Mouse (Mus musculus): ENCODE results near the gene Aprt.

Gene Aprt

DNA sequence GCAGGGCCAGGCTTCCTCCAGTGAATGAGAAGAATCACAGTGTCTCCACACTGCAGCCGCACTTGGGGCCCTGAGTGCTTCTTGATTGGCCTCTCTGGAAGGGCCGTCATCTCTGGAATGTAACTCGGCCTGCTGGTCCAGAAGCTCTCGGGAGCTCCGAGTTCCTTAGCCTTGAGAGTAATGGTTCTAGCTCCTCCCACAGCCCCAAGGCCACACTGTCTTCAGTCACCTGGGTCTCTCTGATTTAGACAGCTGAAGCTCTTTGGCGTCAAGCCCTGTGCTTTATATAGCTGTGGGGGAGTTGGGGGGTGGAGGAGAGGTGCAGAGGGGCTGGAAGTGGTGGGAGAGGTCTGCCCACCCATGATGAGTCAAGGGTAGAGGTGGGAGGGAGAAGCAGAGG is 39.7 kb downstream of the Aprt start:
- DNase-seq (ENCODE audit: low spot score in 2 of 2), result no peak

- no peak for DNase-seq (ENCODE audit: low spot score in 2 of 2)
These were observed 45.4 kb downstream of the Aprt start for GRCm38 (mm10) chr8:122531312-122531711.

- no peak for DNase-seq (ENCODE audit: low spot score in 2 of 2)
These were observed 47.5 kb downstream of the Aprt start for GRCm38 (mm10) chr8:122529159-122529558.

DNA sequence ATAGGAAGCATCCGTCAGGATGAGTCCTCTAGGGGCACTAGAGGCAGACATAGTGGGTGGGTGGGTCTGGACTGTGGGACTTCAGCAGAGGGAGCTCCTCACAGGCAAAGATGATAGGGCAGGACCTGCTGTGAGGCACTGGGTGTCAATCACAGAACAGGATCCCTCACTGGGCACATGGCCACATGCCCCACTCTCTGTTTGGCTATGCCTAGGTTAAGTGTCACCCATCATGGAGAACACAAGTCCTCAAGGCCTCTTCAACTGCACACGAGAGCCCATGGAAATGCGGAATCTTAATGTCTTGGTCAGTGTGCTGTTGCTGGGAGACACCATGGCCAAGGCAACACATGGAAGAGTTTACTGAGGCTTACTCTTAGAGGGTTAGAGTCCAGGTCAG is 48.8 kb downstream of the Aprt start:
- no peak for DNase-seq (ENCODE audit: low spot score in 2 of 2)

DNA sequence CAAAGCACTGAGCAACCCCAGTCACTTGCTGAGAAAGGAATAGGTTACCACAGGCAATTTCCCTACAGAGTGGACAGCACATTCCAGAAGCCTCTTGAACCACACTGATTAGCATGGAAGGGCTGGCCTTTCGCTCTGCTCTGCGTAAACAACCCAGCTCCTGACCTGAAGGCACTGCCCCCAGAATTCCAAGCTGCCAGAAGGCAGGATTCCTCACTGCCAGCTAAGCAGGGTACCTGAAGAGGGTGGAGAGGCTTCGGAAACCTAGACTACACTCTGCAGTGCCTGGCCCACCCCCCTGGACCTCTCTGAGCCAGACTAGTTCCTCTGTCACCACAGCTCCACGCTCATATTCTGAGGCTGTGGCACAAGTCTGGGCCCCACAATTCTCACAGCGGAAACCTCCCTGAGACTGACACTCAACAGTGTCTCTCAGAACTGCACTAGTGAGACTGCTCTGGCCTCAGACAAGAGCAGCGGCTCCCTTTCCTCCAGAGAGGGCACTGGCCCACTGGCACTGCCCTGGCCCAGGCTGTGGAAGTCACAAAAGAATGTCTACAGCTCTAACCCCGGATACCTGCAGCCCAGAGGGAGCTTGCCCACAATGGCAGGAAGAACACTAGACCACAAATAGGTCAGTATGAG is 50.1 kb downstream of the Aprt start:
- DNase-seq (ENCODE audit: low spot score in 2 of 2), result no peak

- no peak for DNase-seq (ENCODE audit: low spot score in 2 of 2)
These were observed 50.6 kb downstream of the Aprt start for GRCm38 (mm10) chr8:122526084-122526483.

DNA sequence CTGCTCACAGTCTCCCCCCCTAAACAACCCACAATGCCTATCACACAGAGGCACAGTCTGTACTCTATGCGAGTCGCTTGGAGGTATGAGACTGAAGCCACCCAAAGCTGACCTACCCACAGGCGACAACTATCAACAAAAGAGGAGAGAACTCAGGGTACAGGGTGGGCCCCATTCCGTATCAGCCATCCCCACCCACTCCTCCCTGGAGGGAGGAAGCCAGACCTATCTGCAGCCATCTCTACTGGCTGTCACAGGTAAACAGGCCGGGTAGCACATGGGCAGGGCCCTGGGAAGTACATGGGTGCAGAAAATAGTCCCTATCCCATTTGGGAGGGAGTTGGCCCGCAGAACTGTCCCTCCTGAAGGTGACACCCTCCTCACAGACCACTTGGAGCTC is 51.7 kb downstream of the Aprt start:
- no peak for DNase-seq (ENCODE audit: low spot score in 2 of 2)

All from natural killer cell, adult 2 months (primary cell).